Mouse (Mus musculus): ENCODE data around the gene Ccin. TPM values are rescaled to one million over a fixed set of nuclear protein-coding genes. Genes with fewer than 3 reads are reported as not detected.

Ccin gene
- polyA plus RNA-seq (2017; shearing (Covaris generic)) = not detected

GRCm38 (mm10) chr4:43983181-43983580 lies at the start of gene Ccin:
Gene Ccin (plus strand): TSS chr4:43983483.

GRCm38 (mm10) chr4:43957292-43957845 lies 25.9 kb upstream of the Ccin start, which contains the start of gene Glipr2:
Gene Glipr2 (plus strand): TSS chr4:43957401.

GRCm38 (mm10) chr4:44004126-44004525 lies 20.8 kb downstream of the Ccin start, which contains the start of gene Clta:
Gene Clta (plus strand): TSS chr4:44004452.

Other genes starting within 250 kb of the Ccin start
- not detected for gene Olfr159, start 212.5 kb upstream of the Ccin start, polyA plus RNA-seq (2017; shearing (Covaris generic))
- not detected for gene Olfr156, start 159.6 kb upstream of the Ccin start, polyA plus RNA-seq (2017; shearing (Covaris generic))
- gene Olfr157, start 143.3 kb upstream of the Ccin start, polyA plus RNA-seq (2017; shearing (Covaris generic)) = 0.06 TPM
- not detected for gene Olfr155, start 131.9 kb upstream of the Ccin start, polyA plus RNA-seq (2017; shearing (Covaris generic))
- gene Reck, start 108.0 kb upstream of the Ccin start, polyA plus RNA-seq (2017; shearing (Covaris generic)) = 3.4 TPM
- gene Glipr2, start 26.1 kb upstream of the Ccin start, polyA plus RNA-seq (2017; shearing (Covaris generic)) = 59.7 TPM
- 201 TPM for gene Clta, start 21.0 kb downstream of the Ccin start, polyA plus RNA-seq (2017; shearing (Covaris generic))
- 36.2 TPM for gene Gne, start 100.7 kb downstream of the Ccin start, polyA plus RNA-seq (2017; shearing (Covaris generic))

Data from naive thymus-derived CD4-positive, alpha-beta T cell, adult 5 months (primary cell).